Mouse (Mus musculus) left cerebral cortex, postnatal 10 days (tissue): Measurements from ENCODE around the gene Sowaha. TPM values are rescaled to one million over a fixed set of nuclear protein-coding genes. Genes with fewer than 3 reads are reported as not detected.

Experiments used
- total RNA-seq, 2 experiments: library from RNA; stranded (reverse); gene quantifications; 2 replicates each; pipeline ENCODE4 v1.2.3; 2021

The Sowaha gene
- total RNA-seq, 2 experiments from 2014 or later, result 43.8 to 50.1 TPM

Other genes starting within 250 kb of the Sowaha start
- 100 to 1,000 TPM; 188 to 192 TPM for gene Hspa4, start 179.8 kb downstream of the Sowaha start, total RNA-seq
- 10 to 100 TPM in 1 of 2 experiments, 1 to 10 TPM in 1; 8.4 to 11.1 TPM for gene Zcchc10, start 155.6 kb downstream of the Sowaha start, total RNA-seq
- gene Aff4, start 129.4 kb downstream of the Sowaha start, total RNA-seq, result 100 to 1,000 TPM; 172 to 173 TPM
- not detected for gene Leap2, start 57.1 kb downstream of the Sowaha start, total RNA-seq
- 100 to 1,000 TPM; 560 to 578 TPM for gene Uqcrq, start 49.4 kb downstream of the Sowaha start, total RNA-seq
- gene Gdf9, start 49.3 kb downstream of the Sowaha start, total RNA-seq, result 1 to 10 TPM in 1 of 2 experiments, under 1 TPM in 1; 0.58 to 1.5 TPM
- gene Gm10447, start 23.2 kb downstream of the Sowaha start, total RNA-seq, result not detected
- 1 to 10 TPM; 3.4 to 4.5 TPM for gene Shroom1, start 23.1 kb downstream of the Sowaha start, total RNA-seq
- not detected for gene Gm9837, start 9.8 kb downstream of the Sowaha start, total RNA-seq
- gene Gm9945, start 108 bp downstream of the Sowaha start, total RNA-seq, result 1 to 10 TPM; 1.1 to 2.1 TPM
- gene Sept8, start 39.0 kb upstream of the Sowaha start, total RNA-seq, result 100 to 1,000 TPM; 111 to 124 TPM
- 100 to 1,000 TPM; 164 to 169 TPM for gene Kif3a, start 87.1 kb upstream of the Sowaha start, total RNA-seq
- not detected for gene Il4, start 138.4 kb upstream of the Sowaha start, total RNA-seq
- gene Il13, start 154.4 kb upstream of the Sowaha start, total RNA-seq, result not detected
- 1 to 10 TPM; 9.4 to 9.7 TPM for gene Rad50, start 227.0 kb upstream of the Sowaha start, total RNA-seq
- under 1 TPM in 1 of 2 experiments, not detected in 1; 0.30 TPM for gene Il5, start 240.5 kb upstream of the Sowaha start, total RNA-seq